Mouse (Mus musculus): ENCODE results near the gene Jmjd1c. TPM values are rescaled to one million over a fixed set of nuclear protein-coding genes. Genes with fewer than 3 reads are reported as not detected.
A peak's percentile ranks its signal among the peaks of the same experiment; 100 is the strongest.

The Jmjd1c gene
- polyA plus RNA-seq, 1 experiment from 2014 or later, result 15.0 TPM

DNA sequence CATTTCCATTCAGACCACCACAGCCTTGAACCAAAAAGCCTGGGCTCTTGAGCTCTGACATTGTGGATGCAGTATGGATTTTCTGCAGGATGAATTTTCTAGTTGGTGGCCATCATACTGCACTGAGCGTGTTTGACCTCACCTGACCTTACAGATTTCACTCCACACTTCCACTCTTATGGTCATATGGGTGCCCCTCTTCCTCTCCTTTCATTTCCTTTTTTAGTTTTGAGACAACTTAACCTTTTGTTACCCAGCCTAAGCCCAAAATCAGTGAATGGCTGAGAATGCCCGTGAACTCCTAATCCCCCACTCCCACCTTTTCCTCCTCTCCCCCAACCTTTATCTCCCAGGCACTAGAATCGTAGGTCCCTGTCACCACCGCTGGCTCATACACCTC, 194.7 kb downstream of the Jmjd1c start:
- Histone ChIP-seq H3K27me3 (ENCODE audit: insufficient read depth, low read length) (no peaks in the 10 kb centered on the region), H3K9ac (replicated peaks) (no peak overlapping the region), H3K4me1 (ENCODE audit: insufficient read depth) (peaks cover 7% of the 10 kb centered on the region), H3K36me3 (replicated peaks; ENCODE audit: insufficient read depth, low read length) (no peaks in the 10 kb centered on the region), H3K4me2 (ENCODE audit: low read depth, low read length) (peak overlapping the region; percentile 7; the same call in 1 of the 2 replicates), H3K27ac (ENCODE audit: low read depth) (0 out of 2 replicates have a peak overlapping the region, but pooled peaks have one; percentile 26), H3K4me3 (ENCODE audit: low read depth, low read length) (no peak overlapping the region), H3K9me3 (ENCODE audit: low read length) (no peaks in the 10 kb centered on the region)
- ATAC-seq (no peak), DNase-seq (no peak)
- TF ChIP-seq CTCF (IDR thresholded peaks at IDR 0.05; ENCODE audit: low read depth) (no peak), EP300 (IDR thresholded peaks at IDR 0.05; ENCODE audit: low read depth) (no peak)
- 62% methylated on average over 4 of the region's 4 CpGs for WGBS (ENCODE audit: insufficient replicate concordance)

DNA sequence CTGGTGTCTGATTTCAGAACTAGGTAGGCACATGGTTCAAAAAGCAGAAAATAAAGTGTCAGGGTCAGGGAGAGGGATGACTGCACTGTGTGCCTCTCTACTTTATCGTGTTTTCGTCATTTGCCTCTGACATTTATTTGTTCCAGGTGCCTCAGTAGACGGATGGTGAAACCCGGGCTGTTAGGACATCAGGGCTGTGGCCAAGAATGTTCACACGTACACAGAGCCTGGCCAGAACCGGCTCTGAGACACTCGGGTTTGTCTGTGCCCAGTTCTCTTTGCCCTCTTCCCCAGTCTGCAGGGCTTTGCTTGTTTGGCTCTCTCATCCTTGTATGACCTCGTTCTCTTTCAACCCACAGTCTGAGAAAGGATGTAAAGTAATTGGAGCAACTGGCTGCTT, 195.2 kb downstream of the Jmjd1c start:
- H3K27ac ChIP-seq (ENCODE audit: low read depth), result 0 out of 2 replicates have a peak overlapping the region, but pooled peaks have one; percentile 26
- peak overlapping the region; percentile 7 for H3K4me2 ChIP-seq (ENCODE audit: low read depth, low read length)
- no peaks in the 10 kb centered on the region for H3K9me3 ChIP-seq (ENCODE audit: low read length)
- H3K36me3 ChIP-seq (replicated peaks; ENCODE audit: insufficient read depth, low read length), result no peaks in the 10 kb centered on the region
- H3K4me3 ChIP-seq (ENCODE audit: low read depth, low read length), result no peak overlapping the region
- no peak overlapping the region for H3K9ac ChIP-seq (replicated peaks)
- TF ChIP-seq CTCF (IDR thresholded peaks at IDR 0.05; ENCODE audit: low read depth) (no peak), EP300 (IDR thresholded peaks at IDR 0.05; ENCODE audit: low read depth) (no peak)
- DNase-seq, result no peak
- peak; percentile 39; the same call in 1 of the 2 replicates for ATAC-seq
- no peaks in the 10 kb centered on the region for H3K27me3 ChIP-seq (ENCODE audit: insufficient read depth, low read length)
- WGBS (ENCODE audit: insufficient replicate concordance), result 58% methylated on average over 8 of the region's 8 CpGs
- H3K4me1 ChIP-seq (ENCODE audit: insufficient read depth), result peaks cover 8% of the 10 kb centered on the region; the same call in 1 of the 2 replicates

DNA sequence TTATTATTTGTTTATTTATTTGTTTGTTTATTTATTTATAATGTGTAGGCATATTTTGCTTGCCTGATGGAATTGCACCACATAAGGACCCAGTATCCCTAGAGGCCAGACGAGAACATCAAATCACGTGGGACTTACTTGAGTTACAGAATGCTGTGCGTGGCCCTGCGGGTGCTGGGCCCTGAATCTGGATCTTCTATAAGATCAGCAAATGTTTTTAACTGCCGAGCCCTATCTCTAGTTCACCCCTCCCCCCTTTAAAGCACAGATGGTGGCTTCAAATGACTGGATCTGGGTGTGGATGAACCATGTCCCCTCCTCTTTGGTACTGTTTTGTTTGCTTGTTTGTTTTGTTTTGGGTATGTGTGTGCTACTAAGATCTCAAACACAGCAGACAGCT, 199.4 kb downstream of the Jmjd1c start:
- DNase-seq (no peak), ATAC-seq (peak; percentile 20; the same call in 1 of the 2 replicates)
- 44% methylated on average over 5 of the region's 5 CpGs for WGBS (ENCODE audit: insufficient replicate concordance)
- TF ChIP-seq EP300 (IDR thresholded peaks at IDR 0.05; ENCODE audit: low read depth) (peak; percentile 53; the same call in 1 of the 2 replicates), CTCF (IDR thresholded peaks at IDR 0.05; ENCODE audit: low read depth) (no peak)
- Histone ChIP-seq H3K9ac (replicated peaks) (no peak overlapping the region), H3K27ac (ENCODE audit: low read depth) (no peak overlapping the region), H3K4me2 (ENCODE audit: low read depth, low read length) (no peak overlapping the region), H3K36me3 (replicated peaks; ENCODE audit: insufficient read depth, low read length) (no peaks in the 10 kb centered on the region), H3K4me3 (ENCODE audit: low read depth, low read length) (no peak overlapping the region), H3K4me1 (ENCODE audit: insufficient read depth) (peaks cover 6% of the 10 kb centered on the region; the same call in 1 of the 2 replicates), H3K9me3 (ENCODE audit: low read length) (no peaks in the 10 kb centered on the region), H3K27me3 (ENCODE audit: insufficient read depth, low read length) (no peaks in the 10 kb centered on the region)

DNA sequence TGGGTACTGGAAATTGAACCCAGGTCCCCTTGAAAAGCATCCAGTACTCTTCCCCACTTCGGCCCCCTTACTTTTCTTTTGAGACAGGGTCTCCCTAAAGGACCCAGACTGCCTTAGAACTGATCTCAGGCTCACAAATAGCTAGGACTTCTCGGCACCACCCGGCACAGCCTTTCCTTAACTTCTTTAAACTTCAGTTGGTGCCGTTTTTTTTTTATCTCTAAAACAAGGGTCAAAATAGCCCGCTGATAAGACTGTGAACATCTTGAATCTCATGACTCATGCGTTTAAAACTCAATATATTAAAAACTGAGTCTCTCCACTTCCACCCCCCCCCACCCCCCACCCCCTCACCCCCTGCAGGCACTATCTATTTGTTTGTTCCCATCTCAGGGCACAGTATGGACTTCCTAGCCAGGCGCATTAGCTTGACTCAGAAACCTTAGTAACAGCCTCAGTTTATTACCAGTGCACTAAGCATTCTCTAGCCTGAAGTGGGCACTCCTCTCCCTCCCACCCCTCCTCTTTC, 200.1 kb downstream of the Jmjd1c start:
- no peaks in the 10 kb centered on the region for H3K27me3 ChIP-seq (ENCODE audit: insufficient read depth, low read length)
- WGBS (ENCODE audit: insufficient replicate concordance), result 40% methylated on average over 7 of the region's 7 CpGs
- H3K27ac ChIP-seq (ENCODE audit: low read depth), result peak overlapping the region; percentile 2; the same call in 1 of the 2 replicates
- no peak for TF ChIP-seq CTCF (IDR thresholded peaks at IDR 0.05; ENCODE audit: low read depth)
- TF ChIP-seq EP300 (IDR thresholded peaks at IDR 0.05; ENCODE audit: low read depth), result peak; percentile 83
- DNase-seq (no peak), ATAC-seq (peak; percentile 62)
- H3K9ac ChIP-seq (replicated peaks), result no peak overlapping the region
- 0 out of 2 replicates have a peak, but pooled peaks cover 3% of the 10 kb centered on the region for H3K4me1 ChIP-seq (ENCODE audit: insufficient read depth)
- no peaks in the 10 kb centered on the region for H3K9me3 ChIP-seq (ENCODE audit: low read length)
- H3K36me3 ChIP-seq (replicated peaks; ENCODE audit: insufficient read depth, low read length), result no peaks in the 10 kb centered on the region
- H3K4me3 ChIP-seq (ENCODE audit: low read depth, low read length), result no peak overlapping the region
- H3K4me2 ChIP-seq (ENCODE audit: low read depth, low read length), result peak overlapping the region; percentile 47

DNA sequence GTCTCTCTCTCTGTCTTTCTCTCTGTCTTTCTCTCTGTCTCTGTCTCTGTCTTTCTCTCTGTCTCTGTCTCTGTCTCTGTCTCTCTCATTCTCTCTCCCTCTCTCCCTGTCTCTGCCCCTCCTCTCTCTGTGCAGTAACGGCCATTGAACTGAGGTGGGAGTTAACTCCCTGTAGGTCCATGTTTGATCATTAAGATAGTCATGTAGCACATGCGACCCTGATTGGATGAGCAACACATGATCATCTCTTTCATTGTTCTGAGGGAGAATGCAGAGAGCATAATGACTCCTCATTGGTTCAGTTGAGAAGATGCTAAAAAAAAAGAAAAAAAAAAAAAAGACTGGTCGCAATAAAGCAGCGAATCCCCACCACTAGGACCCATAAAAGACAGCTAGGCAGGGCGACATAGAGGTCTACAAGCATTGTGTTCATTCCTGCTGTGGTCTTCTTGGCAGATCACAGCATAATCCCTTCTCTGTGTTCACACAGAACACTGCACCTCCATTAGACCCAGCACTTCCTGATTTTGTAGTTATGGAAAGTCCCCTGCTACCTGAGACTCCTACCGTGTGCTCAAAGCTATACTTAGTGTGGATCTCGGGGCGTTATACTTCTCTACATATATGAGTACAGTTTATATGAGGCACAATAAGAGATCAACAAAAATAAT, 200.7 kb downstream of the Jmjd1c start:
- no peak for TF ChIP-seq EP300 (IDR thresholded peaks at IDR 0.05; ENCODE audit: low read depth)
- ATAC-seq (peak; percentile 43), DNase-seq (no peak)
- no peaks in the 10 kb centered on the region for H3K9me3 ChIP-seq (ENCODE audit: low read length)
- H3K4me1 ChIP-seq (ENCODE audit: insufficient read depth), result 0 out of 2 replicates have a peak, but pooled peaks cover 3% of the 10 kb centered on the region
- peak overlapping the region; percentile 47 for H3K4me2 ChIP-seq (ENCODE audit: low read depth, low read length)
- H3K4me3 ChIP-seq (ENCODE audit: low read depth, low read length), result no peak overlapping the region
- no peaks in the 10 kb centered on the region for H3K27me3 ChIP-seq (ENCODE audit: insufficient read depth, low read length)
- H3K36me3 ChIP-seq (replicated peaks; ENCODE audit: insufficient read depth, low read length), result no peaks in the 10 kb centered on the region
- peak overlapping the region; percentile 2; the same call in 1 of the 2 replicates for H3K27ac ChIP-seq (ENCODE audit: low read depth)
- 64% methylated on average over 8 of the region's 8 CpGs for WGBS (ENCODE audit: insufficient replicate concordance)
- no peak overlapping the region for H3K9ac ChIP-seq (replicated peaks)

DNA sequence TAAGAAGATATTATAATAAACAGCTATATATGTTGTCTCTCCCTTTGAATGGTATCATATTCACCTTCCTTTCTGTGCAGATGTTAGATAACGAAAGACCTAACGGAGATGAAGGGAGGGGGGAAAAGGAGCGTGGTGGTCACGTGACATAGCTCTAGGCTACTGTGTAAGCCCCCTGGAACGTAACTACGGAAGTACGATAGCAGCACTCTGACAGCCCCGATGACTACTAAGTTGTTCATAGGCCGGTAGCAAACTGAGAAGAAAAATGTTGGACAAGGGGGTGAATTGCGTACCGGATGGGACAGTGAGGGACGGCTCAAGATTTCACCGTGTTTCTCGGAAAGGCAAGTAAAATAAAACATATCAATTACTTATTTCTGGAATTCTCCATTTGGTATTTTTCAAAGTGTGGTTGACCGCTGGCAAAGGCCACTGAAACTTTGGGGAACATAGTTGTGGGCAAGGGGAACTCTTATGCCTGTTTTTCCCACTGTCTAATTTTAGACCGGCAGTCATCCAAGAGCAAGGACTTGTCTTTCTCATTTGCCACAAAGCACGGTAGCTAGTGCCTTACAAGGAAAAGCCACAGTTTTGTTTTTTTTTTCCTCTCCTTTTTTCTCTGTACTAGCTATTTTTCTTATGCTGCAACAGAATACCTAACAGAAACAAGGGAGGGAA, 201.4 kb downstream of the Jmjd1c start:
- no peaks in the 10 kb centered on the region for H3K9me3 ChIP-seq (ENCODE audit: low read length)
- H3K4me2 ChIP-seq (ENCODE audit: low read depth, low read length), result peak overlapping the region; percentile 47
- 0 out of 2 replicates have a peak, but pooled peaks cover 3% of the 10 kb centered on the region for H3K4me1 ChIP-seq (ENCODE audit: insufficient read depth)
- ATAC-seq, result peak; percentile 30; the same call in 1 of the 2 replicates
- H3K27me3 ChIP-seq (ENCODE audit: insufficient read depth, low read length), result no peaks in the 10 kb centered on the region
- no peak for TF ChIP-seq CTCF (IDR thresholded peaks at IDR 0.05; ENCODE audit: low read depth)
- TF ChIP-seq EP300 (IDR thresholded peaks at IDR 0.05; ENCODE audit: low read depth), result no peak
- H3K36me3 ChIP-seq (replicated peaks; ENCODE audit: insufficient read depth, low read length), result no peaks in the 10 kb centered on the region
- H3K27ac ChIP-seq (ENCODE audit: low read depth), result no peak overlapping the region
- peak overlapping the region; percentile 7; the same call in 1 of the 2 replicates for H3K4me3 ChIP-seq (ENCODE audit: low read depth, low read length)
- WGBS (ENCODE audit: insufficient replicate concordance), result 69% methylated on average over 17 of the region's 17 CpGs
- no peak overlapping the region for H3K9ac ChIP-seq (replicated peaks)
- DNase-seq, result no peak

Data from liver, postnatal 0 days (tissue).